15 mouse cellular contexts compared by ENCODE assay signal in genomic region chr2:169982925-169983324, GRCm38 (mm10).
"Had no signal": no experiment of that assay in that cellular context is flagged by ENCODE, and none has a peak within 500 bp of the region (broad histone marks: within the 10 kb centered on the region; RNA-seq: fewer than 3 reads in every experiment).

No protein-coding gene starts in this region.

- H3K36me3 ChIP-seq: limb, embryonic 13.5 days; midbrain, embryonic 12.5 days; neural tube, embryonic 15.5 days had no signal

- H3K9me3 ChIP-seq: limb, embryonic 13.5 days; midbrain, embryonic 12.5 days; neural tube, embryonic 15.5 days had no signal

- H3K27me3 ChIP-seq: limb, embryonic 13.5 days; midbrain, embryonic 12.5 days; neural tube, embryonic 15.5 days had no signal

- H3K4me2 ChIP-seq: limb, embryonic 13.5 days; midbrain, embryonic 12.5 days; neural tube, embryonic 15.5 days had no signal

- H3K27ac ChIP-seq: kidney, postnatal 0 days; layer of hippocampus, adult 2 months; limb, embryonic 13.5 days; liver, embryonic 14.5 days; midbrain, embryonic 12.5 days; neural tube, embryonic 15.5 days had no signal

- DNase-seq: kidney, adult 9 months; kidney, postnatal 36 days; lung, adult 18-20 months; right cerebral cortex, adult 18-20 months; right cerebral cortex, postnatal 4 days; spleen, adult 18-20 months; thymus, adult 18-20 months; thymus, postnatal 25 days had no signal

- H3K4me1 ChIP-seq: midbrain, embryonic 12.5 days had no signal

- H3K9ac ChIP-seq: limb, embryonic 13.5 days; liver, embryonic 14.5 days; midbrain, embryonic 12.5 days; neural tube, embryonic 15.5 days had no signal

- H3K4me3 ChIP-seq: layer of hippocampus, adult 2 months; limb, embryonic 13.5 days; midbrain, embryonic 12.5 days; myocyte; neural tube, embryonic 15.5 days had no signal
